22 mouse cellular contexts compared by ENCODE assay signal in the genomic region with DNA sequence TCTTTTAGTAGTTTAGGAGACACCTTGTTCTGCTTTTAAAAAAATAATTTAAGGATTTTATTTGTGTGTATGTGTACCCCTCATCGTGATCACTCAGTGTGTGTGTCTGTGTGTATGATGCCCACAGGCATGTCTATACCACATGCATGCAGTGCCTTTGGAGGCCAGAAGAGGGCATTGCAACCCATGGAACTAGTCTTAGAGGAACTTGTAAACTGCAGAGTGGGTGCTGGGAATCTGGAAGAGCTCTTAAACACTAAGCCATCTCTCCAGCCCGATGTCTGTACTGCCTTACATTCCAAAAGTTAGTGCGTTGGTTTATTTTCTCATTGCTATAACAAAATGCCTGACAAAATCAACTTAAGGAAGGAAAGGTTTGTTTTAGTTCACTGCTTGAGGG. TPM values are rescaled to one million over a fixed set of nuclear protein-coding genes. Genes with fewer than 3 reads are reported as not detected.
DNase-seq lines count a peak whose midpoint lies in the region; ATAC-seq and TF ChIP-seq lines count a peak whose summit lies in the region.
"Had no signal": no experiment of that assay in that cellular context is flagged by ENCODE, and none has a peak within 500 bp of the region (broad histone marks: within the 10 kb centered on the region; RNA-seq: fewer than 3 reads in every experiment).

No protein-coding gene starts in this region.

- H3K9me3 ChIP-seq in lung, postnatal 0 days (ENCODE audit: low read length), result no peaks in the 10 kb centered on the region; the same call in 1 of the 2 replicates
- no peaks in the 10 kb centered on the region for H3K9me3 ChIP-seq in ES-E14 (ENCODE audit: control insufficient read depth, insufficient read depth, low read depth, low read length)
- no peaks in the 10 kb centered on the region for H3K9me3 ChIP-seq in limb, embryonic 10.5 days (replicated peaks)
- peaks cover 6% of the 10 kb centered on the region; the same call in 1 of the 2 replicates for H3K9me3 ChIP-seq in hindbrain, embryonic 10.5 days
- H3K9me3 ChIP-seq: embryonic facial prominence, embryonic 12.5 days; midbrain, embryonic 15.5 days; neural tube, embryonic 13.5 days had no signal

- intact Hi-C loops in heart, adult 2 months (cut with DNase I), result no loop called here

- no peak overlapping the region for H3K27ac ChIP-seq in heart, adult 2 months
- H3K27ac ChIP-seq in lung, postnatal 0 days (ENCODE audit: low read length), result no peak overlapping the region
- no peak overlapping the region for H3K27ac ChIP-seq in ES-E14 (ENCODE audit: insufficient read depth, low read depth, low read length, poor library complexity, severe bottlenecking)
- no peak overlapping the region for H3K27ac ChIP-seq in limb, embryonic 10.5 days
- no peak overlapping the region for H3K27ac ChIP-seq in hindbrain, embryonic 10.5 days
- H3K27ac ChIP-seq: embryonic facial prominence, embryonic 12.5 days; hindbrain, embryonic 14.5 days; midbrain, embryonic 15.5 days; neural tube, embryonic 13.5 days had no signal

- in situ Hi-C loops in ES-E14 (cut with MboI; ENCODE audit: low sequenced_read_pairs in 2 of 2, unreplicated experiment in 2 of 2), result no loop called here

- ATAC-seq in lung, postnatal 0 days, result no peak
- ATAC-seq: activated CD4-positive, CD25-positive, alpha-beta regulatory T cell, adult 4 months; forebrain, postnatal 0 days; midbrain, embryonic 15.5 days had no signal

- over 99% methylated on average over 3 of the region's 3 CpGs for WGBS in heart, adult 2 months
- 99% methylated on average over 3 of the region's 3 CpGs for WGBS in lung, postnatal 0 days
- 94% methylated on average over 3 of the region's 3 CpGs for WGBS in limb, embryonic 10.5 days
- WGBS in hindbrain, embryonic 10.5 days, result 95% methylated on average over 3 of the region's 3 CpGs

- DNase-seq in heart, adult 2 months, result no peak
- DNase-seq in heart, adult 9 months (ENCODE audit: low spot score in 2 of 2), result no peak
- DNase-seq in lung, postnatal 0 days (ENCODE audit: low spot score), result no peak
- no peak for DNase-seq in lung, postnatal 14 days
- peak; percentile 22 for DNase-seq in 416B (ENCODE audit: low read depth)
- no peak for DNase-seq in ES-E14 (ENCODE audit: low read depth, low spot score)
- DNase-seq in limb, embryonic 10.5 days (ENCODE audit: low spot score), result no peak
- DNase-seq in hindbrain, embryonic 10.5 days (ENCODE audit: low spot score), result no peak
- DNase-seq: adrenal gland, postnatal 25 days; cerebellum, adult 18-20 months; forebrain, postnatal 0 days; heart, adult 18-20 months; kidney, adult 11 months; kidney, postnatal 14 days; layer of hippocampus, adult 9-11 months; lung, embryonic 14.5 days had no signal

- no peak for TF ChIP-seq POLR2A in heart, adult 2 months (IDR thresholded peaks at IDR 0.05; ENCODE audit: insufficient read depth, low read depth, low read length)

- H3K27me3 ChIP-seq in heart, adult 2 months (ENCODE audit: control insufficient read depth, insufficient read depth, low read length), result no peaks in the 10 kb centered on the region
- no peaks in the 10 kb centered on the region for H3K27me3 ChIP-seq in lung, postnatal 0 days (replicated peaks; ENCODE audit: insufficient read depth, low read length)
- H3K27me3 ChIP-seq in limb, embryonic 10.5 days (ENCODE audit: low read depth, poor library complexity, severe bottlenecking), result no peaks in the 10 kb centered on the region
- no peaks in the 10 kb centered on the region for H3K27me3 ChIP-seq in hindbrain, embryonic 10.5 days (ENCODE audit: insufficient read depth, poor library complexity, severe bottlenecking)
- H3K27me3 ChIP-seq: embryonic facial prominence, embryonic 12.5 days; midbrain, embryonic 15.5 days; neural tube, embryonic 13.5 days had no signal

- H3K4me1 ChIP-seq in heart, adult 2 months (ENCODE audit: control insufficient read depth, insufficient read depth, low read length), result no peaks in the 10 kb centered on the region
- H3K4me1 ChIP-seq in lung, postnatal 0 days (ENCODE audit: insufficient read depth, low read depth, low read length), result no peaks in the 10 kb centered on the region
- H3K4me1 ChIP-seq in ES-E14 (ENCODE audit: control insufficient read depth in 2 of 2, insufficient read depth in 2 of 2, low read length in 2 of 2, poor library complexity in 1 of 2), result 0 out of 4 replicates have a peak, but pooled peaks cover 0 to 2% of the 10 kb centered on the region in 2 experiments
- H3K4me1 ChIP-seq in limb, embryonic 10.5 days, result peaks cover 11% of the 10 kb centered on the region
- peaks cover 17% of the 10 kb centered on the region for H3K4me1 ChIP-seq in hindbrain, embryonic 10.5 days (replicated peaks)

- no peaks in the 10 kb centered on the region for H3K36me3 ChIP-seq in heart, adult 2 months (ENCODE audit: control insufficient read depth, insufficient read depth, low read length)
- H3K36me3 ChIP-seq in lung, postnatal 0 days (ENCODE audit: insufficient read depth, low read length), result no peaks in the 10 kb centered on the region; the same call in 1 of the 2 replicates
- H3K36me3 ChIP-seq in ES-E14 (ENCODE audit: control insufficient read depth, insufficient read depth, low read length, poor library complexity, severe bottlenecking), result peaks cover 2% of the 10 kb centered on the region; the same call in 1 of the 2 replicates
- H3K36me3 ChIP-seq in limb, embryonic 10.5 days, result peaks cover 73% of the 10 kb centered on the region
- H3K36me3 ChIP-seq in hindbrain, embryonic 10.5 days, result peaks cover 71% of the 10 kb centered on the region

- peak; percentile 23; the same call in 1 of the 2 replicates for TF ChIP-seq CTCF in heart, adult 2 months (IDR thresholded peaks at IDR 0.05)
- 0 out of 2 replicates have a peak, but pooled peaks have one; percentile 8 for TF ChIP-seq CTCF in lung, postnatal 0 days (IDR thresholded peaks at IDR 0.05)

- no peak overlapping the region for H3K4me2 ChIP-seq in lung, postnatal 0 days (replicated peaks; ENCODE audit: low read depth, low read length)
- H3K4me2 ChIP-seq: embryonic facial prominence, embryonic 12.5 days; hindbrain, embryonic 14.5 days; lung, embryonic 14.5 days; midbrain, embryonic 15.5 days; neural tube, embryonic 13.5 days had no signal

- H3K4me3 ChIP-seq in heart, adult 2 months, result no peak overlapping the region
- H3K4me3 ChIP-seq in lung, postnatal 0 days (ENCODE audit: low read depth, low read length), result no peak overlapping the region
- H3K4me3 ChIP-seq in ES-E14 (ENCODE audit: insufficient read depth in 1 of 2, low read depth in 1 of 2, low read length in 2 of 2, poor library complexity in 1 of 2, severe bottlenecking in 1 of 2), result no peak overlapping the region
- H3K4me3 ChIP-seq in limb, embryonic 10.5 days, result no peak overlapping the region
- no peak overlapping the region for H3K4me3 ChIP-seq in hindbrain, embryonic 10.5 days
- H3K4me3 ChIP-seq: embryonic facial prominence, embryonic 12.5 days; midbrain, embryonic 15.5 days; neural tube, embryonic 13.5 days had no signal

- no peak for TF ChIP-seq EP300 in heart, adult 2 months (IDR thresholded peaks at IDR 0.05; ENCODE audit: insufficient read depth, low read depth, low read length)
- no peak for TF ChIP-seq EP300 in lung, postnatal 0 days (IDR thresholded peaks at IDR 0.05)

- H3K9ac ChIP-seq in heart, adult 2 months (ENCODE audit: low read depth, low read length), result no peak overlapping the region
- H3K9ac ChIP-seq in lung, postnatal 0 days (replicated peaks; ENCODE audit: low read depth), result no peak overlapping the region
- no peak overlapping the region for H3K9ac ChIP-seq in ES-E14 (ENCODE audit: insufficient read depth, low read depth, low read length, poor library complexity, severe bottlenecking)
- H3K9ac ChIP-seq: embryonic facial prominence, embryonic 12.5 days; forebrain, postnatal 0 days; hindbrain, embryonic 14.5 days; lung, embryonic 14.5 days; midbrain, embryonic 15.5 days; neural tube, embryonic 13.5 days had no signal

- no peaks in the 10 kb centered on the region for H3K79me2 ChIP-seq in heart, adult 2 months (replicated peaks; ENCODE audit: control insufficient read depth, insufficient read depth, low read length)

TF ChIP-seq in ES-E14, 5 proteins besides CTCF, POLR2A, EP300 and RAD21:
- TF ChIP-seq ZC3H11A (IDR thresholded peaks at IDR 0.05; ENCODE audit: borderline replicate concordance, low read depth, low read length) (0 out of 2 replicates have a peak, but pooled peaks have one; percentile 7), CHD2 (IDR thresholded peaks at IDR 0.05; ENCODE audit: low read depth, low read length) (no peak)

RNA-seq across cellular contexts. Expression of gene B3gnt5, which starts 6.1 kb away (rescaled TPM):
- total RNA-seq in heart, adult 2 months (2021), result under 1 TPM; 0.44 to 0.57 TPM
- 0.31 and 0.32 TPM in 2 replicates for polyA plus RNA-seq in heart, adult 2 months (2012; rRNA removed)
- polyA plus RNA-seq in lung, postnatal 0 days (2015; fragmentation: Nextera tagmentation; extraction: Ambion mirVana), result 3.4 and 4.7 TPM in 2 replicates
- total RNA-seq in ES-E14 (2012; rRNA removed), result 17.2 and 17.8 TPM in 2 replicates
- polyA plus RNA-seq in limb, embryonic 10.5 days (2016; fragmentation: Nextera tagmentation; extraction: Ambion mirVana), result 40.9 and 41.6 TPM in 2 replicates
- 32.3 and 35.4 TPM in 2 replicates for polyA plus RNA-seq in hindbrain, embryonic 10.5 days (2016; fragmentation: Nextera tagmentation; extraction: Ambion mirVana)

RNA-seq across cellular contexts. Expression of gene Lamp3, which starts 59.9 kb away (rescaled TPM):
- total RNA-seq in heart, adult 2 months (2021), result under 1 TPM in 1 of 2 experiments, not detected in 1; 0.07 TPM
- polyA plus RNA-seq in heart, adult 2 months (2012; rRNA removed), result 0.20 TPM in 1 of 2 replicates, not detected in the other
- polyA plus RNA-seq in lung, postnatal 0 days (2015; fragmentation: Nextera tagmentation; extraction: Ambion mirVana), result 145 and 188 TPM in 2 replicates
- total RNA-seq in ES-E14 (2012; rRNA removed), result 0.09 TPM in 1 of 2 replicates, not detected in the other
- polyA plus RNA-seq in limb, embryonic 10.5 days (2016; fragmentation: Nextera tagmentation; extraction: Ambion mirVana), result 0.05 TPM in 2 replicates
- polyA plus RNA-seq in hindbrain, embryonic 10.5 days (2016; fragmentation: Nextera tagmentation; extraction: Ambion mirVana), result 0.07 and 0.11 TPM in 2 replicates
- total RNA-seq: adrenal gland, postnatal 25 days; forebrain, postnatal 0 days had no signal
- polyA plus RNA-seq: C2C12; hindbrain, embryonic 14.5 days had no signal

Comparison
In these comparisons a context has a peak if more than half of its experiments do, and no peak if none do; other contexts are left out.
1. RNA of gene Lamp3, which starts 59.9 kb away (polyA plus RNA-seq): 145 to 188 TPM in lung, postnatal 0 days; 0.20 TPM in heart, adult 2 months, 0.07 to 0.11 TPM in hindbrain, embryonic 10.5 days and 0.05 TPM in limb, embryonic 10.5 days; every median in the first group is over 100 times any median in the second.